Mouse (Mus musculus) neural tube, embryonic 14.5 days (tissue): ENCODE measurements around the gene Smpx. TPM values are rescaled to one million over a fixed set of nuclear protein-coding genes. Genes with fewer than 3 reads are reported as not detected.

Experiments used
- ATAC-seq: fragments of 200-750 bp; cut with Nextera tagmentation; 2 replicates; pipeline ENCODE4 v1.8.0; 2017; ENCODE audit warnings: low read depth, mild to moderate bottlenecking, moderate TSS enrichment, moderate library complexity
- H3K27ac ChIP-seq: fragments of 300-500 bp; sonication (generic); 2 replicates; pipeline ENCODE4 v1.5.1; 2014; ENCODE audit warnings: low read depth, mild to moderate bottlenecking, control low read depth, low read length, moderate library complexity, mixed read lengths
- H3K27me3 ChIP-seq: fragments of 300-500 bp; sonication (generic); 2 replicates; pipeline ENCODE4 v1.6.1; 2014; ENCODE audit warnings: low read length; ENCODE audit not compliant: control insufficient read depth, insufficient read depth
- H3K36me3 ChIP-seq: fragments of 300-500 bp; sonication (generic); 2 replicates; pipeline ENCODE4 v1.6.1; 2014; ENCODE audit warnings: low read length, mixed read lengths; ENCODE audit not compliant: control insufficient read depth, insufficient read depth
- H3K4me1 ChIP-seq: fragments of 300-500 bp; sonication (generic); 2 replicates; pipeline ENCODE4 v1.6.1; 2014; ENCODE audit warnings: low read length; ENCODE audit not compliant: control insufficient read depth, insufficient read depth
- H3K4me2 ChIP-seq: fragments of 300-500 bp; sonication (generic); 2 replicates; pipeline ENCODE4 v1.6.1; 2014; ENCODE audit warnings: mild to moderate bottlenecking, low read depth, low read length, control low read depth
- H3K4me3 ChIP-seq: fragments of 300-500 bp; sonication (generic); 2 replicates; pipeline ENCODE4 v1.5.1; 2014; ENCODE audit warnings: low read depth, low read length, control low read depth, mixed read lengths
- H3K9ac ChIP-seq: fragments of 300-500 bp; sonication (generic); replicated peaks from 2 replicates; pipeline ENCODE4 v1.6.1; 2014; ENCODE audit warnings: low read depth, mild to moderate bottlenecking, control low read depth, low read length, mixed read lengths
- H3K9me3 ChIP-seq: fragments of 300-500 bp; sonication (generic); 2 replicates; pipeline ENCODE4 v1.6.1; 2016; ENCODE audit warnings: low read length; ENCODE audit not compliant: control insufficient read depth
- WGBS: fragments of 180-500 bp; shearing (Covaris S2); extraction: QIAGEN DNeasy Blood & Tissue Kit; methylation state at CpG from one replicate; pipeline ENCODE4 v1.1.7; 2014; 5-methylcytosine and 5-hydroxymethylcytosine counted together
- polyA plus RNA-seq: library from polyadenylated mRNA; unstranded; fragments of >200 nt; fragmentation: Nextera tagmentation; extraction: Ambion mirVana; gene quantifications from 2 replicates; pipeline ENCODE4 v1.2.1, GENCODE M21; 2014

Gene Smpx
- polyA plus RNA-seq, 1 experiment from 2014 or later = 0.75 TPM

DNA sequence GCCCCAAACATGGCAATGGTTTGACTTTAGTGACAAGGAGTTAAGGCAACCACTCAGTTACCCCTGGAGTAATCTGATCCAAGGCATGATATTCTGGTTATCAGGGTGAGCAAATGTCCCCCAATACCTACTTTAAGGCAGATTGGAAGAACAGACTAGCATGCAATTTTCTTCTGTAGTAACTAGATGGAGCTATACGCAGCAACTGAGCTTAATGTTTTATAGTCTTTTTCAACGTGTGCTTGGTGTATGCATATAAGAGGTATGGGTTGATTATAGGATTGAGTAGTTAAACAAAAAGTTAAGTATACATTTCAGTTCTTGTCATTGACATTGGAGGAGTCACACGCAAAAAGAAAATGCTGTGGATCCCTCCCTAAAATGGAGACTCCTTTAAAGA is 21.2 kb downstream of the Smpx start:
- no peak overlapping the region for H3K4me2 ChIP-seq
- H3K9me3 ChIP-seq = no peaks in the 10 kb centered on the region
- no peak for ATAC-seq
- H3K36me3 ChIP-seq = no peaks in the 10 kb centered on the region
- no peak overlapping the region for H3K9ac ChIP-seq
- H3K4me3 ChIP-seq = no peak overlapping the region
- WGBS = 62% methylated on average over 3 of the region's 3 CpGs
- no peak overlapping the region for H3K27ac ChIP-seq
- H3K4me1 ChIP-seq = no peaks in the 10 kb centered on the region
- no peaks in the 10 kb centered on the region for H3K27me3 ChIP-seq

DNA sequence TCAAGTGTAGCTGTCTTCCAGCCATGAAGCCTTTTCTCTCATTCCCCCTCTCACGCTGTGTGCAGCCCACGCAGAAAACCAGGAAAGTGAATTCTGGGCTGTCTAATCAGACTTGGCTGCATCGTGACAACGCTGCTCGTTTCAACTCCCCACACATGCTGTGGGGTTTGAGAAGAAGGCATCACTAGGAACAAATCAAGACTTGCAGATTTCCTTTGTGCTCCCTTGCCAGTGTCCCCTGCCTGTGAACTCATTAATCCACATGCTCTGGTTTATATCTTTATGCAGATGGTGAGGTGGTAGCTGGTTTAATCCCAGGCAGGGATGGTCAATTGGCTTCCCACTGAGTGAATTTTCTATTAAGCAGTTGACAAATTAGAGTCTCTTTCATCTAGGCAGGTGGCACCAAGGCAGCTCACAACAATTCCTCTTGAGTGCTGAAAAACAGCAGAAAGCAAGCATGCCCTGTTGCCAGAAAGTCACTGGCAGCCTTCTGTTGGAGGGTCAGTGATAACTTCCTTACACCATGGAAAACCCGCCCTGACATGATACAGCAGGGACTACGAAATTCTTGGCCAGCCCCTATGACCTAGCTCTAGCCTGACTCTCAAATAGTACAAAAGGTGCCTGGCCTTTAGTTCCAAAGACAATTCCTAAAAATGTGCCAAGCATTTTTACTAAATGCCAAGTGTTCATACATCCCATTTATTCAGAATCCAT is 32.1 kb downstream of the Smpx start:
- H3K4me3 ChIP-seq = no peak overlapping the region
- no peak for ATAC-seq
- H3K4me1 ChIP-seq = no peaks in the 10 kb centered on the region
- H3K9me3 ChIP-seq = no peaks in the 10 kb centered on the region
- no peaks in the 10 kb centered on the region for H3K36me3 ChIP-seq
- WGBS = 43% methylated on average over 7 of the region's 7 CpGs
- no peak overlapping the region for H3K9ac ChIP-seq
- no peaks in the 10 kb centered on the region for H3K27me3 ChIP-seq
- no peak overlapping the region for H3K4me2 ChIP-seq
- H3K27ac ChIP-seq = no peak overlapping the region

DNA sequence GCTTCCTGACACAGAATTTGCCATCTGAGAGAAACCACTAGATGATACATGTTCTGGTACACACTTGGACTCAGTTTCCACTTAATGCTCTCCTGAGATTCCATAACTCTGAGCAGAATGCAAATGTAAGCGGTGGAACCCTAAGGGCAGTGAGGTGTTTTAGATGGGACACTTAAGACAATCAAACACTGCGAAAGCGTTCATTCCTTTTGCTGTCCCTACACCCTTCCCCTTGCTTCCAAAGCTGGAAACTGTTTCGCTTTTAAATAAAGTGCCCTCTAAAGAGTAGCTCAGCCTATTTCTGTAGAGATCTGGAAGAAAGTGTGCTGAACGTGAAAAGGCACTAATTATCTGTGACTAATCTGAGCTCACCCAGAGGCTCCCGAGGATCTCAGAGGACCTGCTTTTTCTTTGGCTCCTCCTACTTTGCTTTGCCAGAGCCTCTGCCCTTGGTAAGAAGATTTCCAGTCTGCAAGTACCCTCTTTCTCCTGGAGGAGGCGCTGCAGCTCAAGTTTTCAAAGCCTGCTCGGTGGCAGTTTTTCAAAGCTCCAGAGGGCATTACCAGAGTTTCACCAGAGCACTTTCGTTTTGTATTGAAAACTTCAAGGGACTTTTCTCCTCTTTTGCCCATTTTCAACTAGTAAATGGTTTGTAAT is 33.1 kb downstream of the Smpx start:
- Histone ChIP-seq H3K4me2 (no peak overlapping the region), H3K9ac (no peak overlapping the region), H3K4me3 (no peak overlapping the region), H3K36me3 (no peaks in the 10 kb centered on the region), H3K4me1 (no peaks in the 10 kb centered on the region), H3K9me3 (no peaks in the 10 kb centered on the region), H3K27ac (no peak overlapping the region), H3K27me3 (no peaks in the 10 kb centered on the region)
- ATAC-seq = peak; percentile 79; the same call in 1 of the 2 replicates
- WGBS = 27% methylated on average over 9 of the region's 9 CpGs

DNA sequence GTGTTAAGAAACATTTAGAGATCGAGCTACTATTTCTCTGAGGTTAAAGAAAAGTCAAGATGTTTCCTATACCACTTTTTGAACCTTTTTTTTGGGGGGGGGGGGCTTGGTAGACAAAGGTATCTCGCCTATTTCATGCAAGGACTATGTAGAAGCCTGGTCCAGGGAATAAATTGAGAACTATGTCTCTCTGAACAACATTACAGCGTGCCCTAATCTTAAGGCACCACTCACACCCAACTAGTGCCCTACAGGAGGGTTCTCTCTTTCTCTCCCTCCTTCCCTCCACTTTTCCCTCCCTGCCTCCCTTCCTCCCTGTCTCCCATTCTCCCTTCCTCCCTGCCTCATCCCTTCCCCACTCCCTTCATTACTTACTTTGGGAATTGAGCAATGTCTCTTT is 33.6 kb downstream of the Smpx start:
- no peaks in the 10 kb centered on the region for H3K9me3 ChIP-seq
- no peak overlapping the region for H3K4me3 ChIP-seq
- ATAC-seq = peak; percentile 28; the same call in 1 of the 2 replicates
- H3K36me3 ChIP-seq = no peaks in the 10 kb centered on the region
- H3K27ac ChIP-seq = no peak overlapping the region
- H3K4me1 ChIP-seq = no peaks in the 10 kb centered on the region
- H3K4me2 ChIP-seq = no peak overlapping the region
- H3K27me3 ChIP-seq = no peaks in the 10 kb centered on the region
- WGBS = 41% methylated on average over 3 of the region's 3 CpGs
- no peak overlapping the region for H3K9ac ChIP-seq

DNA sequence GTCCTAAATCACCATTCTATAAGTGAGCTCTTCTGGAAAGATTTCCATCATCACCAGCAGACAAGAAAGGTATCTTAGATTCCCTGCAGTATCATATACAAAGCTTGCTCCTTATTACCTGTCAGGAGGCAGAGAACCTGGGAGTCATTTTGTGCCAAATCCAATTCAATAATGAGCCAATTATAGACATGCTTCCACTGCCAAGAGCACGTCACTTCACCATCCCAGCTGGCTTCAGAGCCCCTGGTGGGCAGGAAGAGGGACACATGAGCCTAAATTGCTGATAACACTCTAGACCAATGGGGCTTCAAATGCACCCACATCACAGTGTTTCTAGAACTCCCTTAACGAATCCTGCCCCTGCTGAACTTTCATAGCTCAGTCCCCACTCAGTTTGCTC is 35.1 kb downstream of the Smpx start:
- Histone ChIP-seq H3K27ac (no peak overlapping the region), H3K4me1 (no peaks in the 10 kb centered on the region), H3K4me2 (no peak overlapping the region), H3K9ac (no peak overlapping the region), H3K27me3 (no peaks in the 10 kb centered on the region), H3K4me3 (no peak overlapping the region), H3K9me3 (no peaks in the 10 kb centered on the region), H3K36me3 (no peaks in the 10 kb centered on the region)
- 60% methylated on average over 2 of the region's 2 CpGs for WGBS
- ATAC-seq = no peak

DNA sequence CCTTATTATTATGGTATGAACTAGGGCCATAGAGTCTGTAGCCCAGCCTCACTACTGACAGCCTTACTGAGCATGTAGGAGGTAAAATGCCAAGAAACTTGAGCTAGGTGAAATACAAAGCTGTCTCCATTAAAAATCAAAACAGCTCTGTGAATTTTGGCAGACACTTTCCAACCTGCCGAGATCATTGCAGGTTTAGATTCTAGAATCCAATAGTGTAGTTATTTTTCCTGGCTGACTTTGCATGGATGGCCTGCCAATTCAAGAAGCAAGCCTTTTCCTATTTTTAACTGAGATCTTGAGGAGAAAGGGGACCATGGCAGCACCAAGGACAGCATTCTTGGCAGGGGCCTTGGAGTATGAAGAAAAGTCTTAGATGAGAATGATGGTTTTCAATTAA is 35.6 kb downstream of the Smpx start:
- no peak overlapping the region for H3K27ac ChIP-seq
- no peaks in the 10 kb centered on the region for H3K4me1 ChIP-seq
- H3K4me3 ChIP-seq = no peak overlapping the region
- no peak overlapping the region for H3K9ac ChIP-seq
- 75% methylated on average over 1 of the region's 1 CpGs for WGBS
- no peaks in the 10 kb centered on the region for H3K36me3 ChIP-seq
- no peak for ATAC-seq
- no peaks in the 10 kb centered on the region for H3K9me3 ChIP-seq
- H3K4me2 ChIP-seq = no peak overlapping the region
- H3K27me3 ChIP-seq = no peaks in the 10 kb centered on the region

DNA sequence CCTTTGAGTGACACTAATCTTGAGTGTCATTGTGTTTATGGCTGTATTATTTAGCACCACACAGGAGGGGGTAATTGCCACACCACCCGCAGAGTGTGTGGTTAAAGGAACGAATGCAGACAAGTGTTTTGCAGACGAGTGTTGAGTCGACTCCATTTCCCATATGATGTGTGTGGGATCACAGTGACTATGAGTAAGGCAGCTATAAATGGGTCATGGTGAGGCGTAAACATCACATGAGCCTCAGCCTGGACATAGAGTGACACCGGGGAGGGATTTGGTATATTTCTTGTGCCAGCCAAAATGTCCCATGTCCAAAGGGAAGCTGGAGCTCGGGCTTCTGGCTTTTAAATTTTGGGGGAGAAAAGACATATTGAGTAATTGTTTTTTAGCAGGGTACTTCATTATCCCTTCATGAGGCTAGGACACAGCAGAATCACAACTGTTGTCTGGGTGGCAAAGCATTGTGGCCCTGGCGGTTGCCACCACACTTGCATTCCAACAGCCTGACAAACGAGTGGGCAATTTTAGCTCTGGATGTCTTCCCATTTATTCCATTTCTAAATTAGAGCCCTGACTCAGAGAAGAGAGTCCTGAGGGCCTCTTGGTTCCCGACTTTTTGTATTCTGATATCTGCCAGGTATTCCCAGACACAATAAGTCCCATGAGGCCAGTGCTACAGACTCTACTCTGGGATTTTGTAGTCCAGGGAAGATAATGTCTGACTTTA is 49.3 kb downstream of the Smpx start:
- 75% methylated on average over 10 of the region's 10 CpGs for WGBS
- ATAC-seq = no peak

DNA sequence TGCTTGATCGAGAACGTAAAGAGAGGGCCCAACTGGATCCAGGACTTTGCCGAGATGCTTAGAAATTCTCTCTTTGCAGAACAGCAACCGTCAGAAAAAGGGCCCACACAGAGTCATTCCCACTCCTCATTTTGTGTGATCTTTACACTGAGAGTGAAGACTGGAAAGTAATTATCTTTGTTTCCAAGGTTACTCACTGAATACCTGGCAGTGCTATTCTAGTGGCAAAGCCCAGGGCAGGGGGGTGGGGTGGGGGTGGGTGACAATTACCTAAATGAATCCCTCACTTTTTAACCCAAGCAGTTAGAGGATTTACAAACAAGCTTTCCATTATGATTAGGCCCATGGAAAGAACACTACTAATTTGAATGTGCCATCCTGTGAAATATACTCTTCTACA is 55.8 kb downstream of the Smpx start:
- ATAC-seq = no peak
- Histone ChIP-seq H3K9ac (no peak overlapping the region), H3K27ac (no peak overlapping the region), H3K4me1 (no peaks in the 10 kb centered on the region), H3K9me3 (no peaks in the 10 kb centered on the region), H3K36me3 (no peaks in the 10 kb centered on the region), H3K4me3 (no peak overlapping the region), H3K27me3 (no peaks in the 10 kb centered on the region), H3K4me2 (no peak overlapping the region)
- 59% methylated on average over 4 of the region's 4 CpGs for WGBS

More for the DNA sequence above, 49.3 kb downstream of the Smpx start:
- Histone ChIP-seq H3K9ac (no peak overlapping the region), H3K36me3 (no peaks in the 10 kb centered on the region), H3K27me3 (no peaks in the 10 kb centered on the region), H3K9me3 (no peaks in the 10 kb centered on the region), H3K27ac (no peak overlapping the region), H3K4me3 (no peak overlapping the region), H3K4me2 (no peak overlapping the region), H3K4me1 (no peaks in the 10 kb centered on the region)

DNA sequence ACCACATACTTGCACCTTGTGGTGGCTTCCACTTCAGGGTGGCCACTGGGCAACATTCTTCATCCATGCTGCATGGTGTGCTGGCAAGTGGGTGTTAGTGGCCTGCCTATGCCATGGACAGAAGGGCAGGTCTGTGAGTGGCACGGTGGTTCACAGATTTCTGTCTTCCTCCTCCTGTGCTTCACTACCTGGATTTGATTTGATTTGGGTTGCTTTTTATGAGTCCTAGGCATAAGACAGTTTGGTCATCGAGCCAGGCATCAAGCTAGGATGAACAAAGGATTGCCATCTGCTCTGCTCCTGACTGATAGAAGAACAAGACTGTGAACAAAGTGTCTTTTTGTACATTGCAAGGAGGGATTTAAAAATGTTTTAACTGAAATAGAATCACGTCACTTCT is 63.8 kb downstream of the Smpx start:
- 78% methylated on average over 3 of the region's 3 CpGs for WGBS
- no peak overlapping the region for H3K27ac ChIP-seq
- H3K27me3 ChIP-seq = no peaks in the 10 kb centered on the region
- ATAC-seq = no peak
- H3K4me1 ChIP-seq = no peaks in the 10 kb centered on the region
- H3K4me3 ChIP-seq = no peak overlapping the region
- no peak overlapping the region for H3K9ac ChIP-seq
- no peaks in the 10 kb centered on the region for H3K9me3 ChIP-seq
- H3K4me2 ChIP-seq = no peak overlapping the region
- H3K36me3 ChIP-seq = no peaks in the 10 kb centered on the region
